Mouse (Mus musculus): ENCODE data around the gene Hnf1a.
A peak's percentile ranks its signal among the peaks of the same experiment; 100 is the strongest.

The Hnf1a gene

DNA sequence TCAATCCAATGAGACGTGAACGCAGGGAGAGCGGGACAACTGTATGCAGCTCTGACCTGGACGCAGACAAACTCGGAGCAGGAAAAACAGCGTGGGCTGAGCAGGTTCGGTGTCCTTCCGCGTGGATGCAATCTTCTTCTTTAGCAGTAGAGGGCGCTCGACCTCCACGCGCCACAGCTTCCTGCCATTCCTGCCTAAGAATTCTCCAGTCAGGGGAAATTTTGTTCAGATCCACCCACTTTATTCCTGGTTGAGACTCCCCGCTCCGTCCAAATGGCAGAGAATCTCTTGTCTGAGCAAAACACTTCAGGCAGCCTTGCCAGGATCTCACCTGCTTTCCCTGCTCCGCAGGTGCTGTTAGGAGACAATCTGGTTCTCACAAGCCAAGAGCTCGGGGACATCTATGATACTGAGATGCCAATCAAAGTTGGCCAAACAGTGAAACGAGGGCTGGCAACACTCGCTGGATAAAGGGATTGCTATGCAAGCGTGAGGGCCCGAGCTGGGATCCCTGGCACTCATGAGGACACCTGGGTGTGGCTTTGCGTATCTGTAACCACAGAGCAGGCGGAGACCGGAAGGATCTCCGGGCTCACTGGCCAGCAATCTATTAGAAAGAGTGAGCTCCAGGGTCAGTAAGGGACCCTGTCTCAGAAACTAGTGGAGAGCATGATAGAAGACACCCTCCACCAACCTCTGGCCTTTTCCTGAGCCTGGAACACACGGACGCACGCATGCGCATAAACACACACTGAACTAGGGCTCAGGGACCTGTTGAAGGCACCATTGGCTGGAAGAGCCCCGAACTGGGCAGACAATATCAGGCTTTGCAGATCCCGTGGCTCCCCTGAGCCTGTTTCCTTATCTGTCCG, 8.6 kb upstream of the Hnf1a start:
- DNase-seq = peak; percentile 68

DNA sequence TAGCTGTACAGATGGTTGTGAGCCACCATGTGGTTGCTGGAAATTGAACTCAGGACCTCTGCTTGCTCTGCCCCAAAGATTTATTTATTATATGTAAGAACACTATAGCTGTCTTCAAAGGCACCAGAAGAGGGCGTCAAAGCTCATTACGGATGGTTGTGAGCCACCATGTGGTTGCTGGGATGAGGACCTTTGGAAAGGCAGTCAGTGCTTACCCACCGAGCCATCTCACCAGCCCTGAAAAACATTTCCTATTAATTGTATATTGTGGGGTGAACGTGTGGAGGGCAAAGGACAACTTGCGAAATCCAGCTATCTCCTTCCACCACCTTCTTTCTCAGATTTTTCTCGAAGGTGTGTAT, 8.0 kb upstream of the Hnf1a start:
- no peak for DNase-seq

DNA sequence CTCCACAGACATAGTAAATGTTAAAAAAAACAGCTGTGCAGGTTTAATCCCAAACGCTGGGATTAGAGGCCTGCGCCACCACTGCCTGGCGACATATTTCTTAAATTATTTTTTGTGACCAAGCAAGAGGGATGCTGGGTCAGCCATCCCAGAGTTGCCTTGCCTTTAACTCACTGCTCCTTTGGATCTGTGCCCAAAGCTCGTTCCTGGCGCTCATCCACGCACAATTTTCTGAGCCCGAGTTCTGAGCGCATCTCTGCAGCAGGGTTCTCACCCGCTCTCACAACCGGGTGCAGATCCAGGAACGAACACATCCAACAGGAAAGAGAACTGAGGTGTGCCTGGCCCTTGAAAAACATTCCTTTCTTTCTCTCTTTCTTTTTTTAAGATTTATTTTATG, 7.6 kb upstream of the Hnf1a start:
- DNase-seq = no peak

DNA sequence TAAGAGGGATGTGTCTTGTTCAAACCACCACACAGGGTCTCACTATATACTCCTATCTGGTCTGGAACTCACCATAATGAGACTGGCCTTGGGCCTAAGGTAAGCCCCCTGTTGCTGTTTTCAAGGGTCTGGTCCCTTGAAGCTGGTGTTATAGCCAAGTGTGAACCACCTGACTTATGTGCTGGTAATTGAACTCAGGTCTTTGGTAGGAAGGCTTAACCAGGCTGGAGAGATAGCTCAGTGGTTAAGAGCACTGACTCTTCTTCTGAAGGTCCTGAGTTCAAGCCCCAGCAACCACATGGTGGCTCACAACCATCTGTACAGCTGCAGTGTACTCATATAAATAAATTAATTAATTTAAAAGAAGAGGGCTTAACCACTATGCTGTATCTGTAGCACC, 6.0 kb upstream of the Hnf1a start:
- DNase-seq = no peak

DNA sequence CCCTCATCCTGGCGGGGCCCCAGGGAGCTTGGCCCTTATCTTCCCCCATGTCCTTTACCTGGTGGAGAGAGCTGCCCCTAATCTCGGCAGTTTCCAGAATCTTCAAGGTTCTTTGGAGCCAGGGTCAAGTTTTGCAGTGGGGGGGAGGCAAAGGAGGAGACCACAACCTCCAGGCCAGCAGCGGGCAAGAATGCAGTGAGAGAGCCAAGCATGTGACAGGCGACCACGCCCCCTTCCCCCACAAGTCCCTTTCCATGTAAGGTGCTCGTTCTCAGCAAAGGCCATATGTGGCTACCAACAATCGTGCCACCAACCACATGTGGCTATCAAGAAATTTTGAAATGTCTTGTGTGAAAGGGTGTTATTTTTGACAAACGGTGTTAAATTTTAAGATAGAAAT, 2.2 kb upstream of the Hnf1a start:
- DNase-seq = no peak

DNA sequence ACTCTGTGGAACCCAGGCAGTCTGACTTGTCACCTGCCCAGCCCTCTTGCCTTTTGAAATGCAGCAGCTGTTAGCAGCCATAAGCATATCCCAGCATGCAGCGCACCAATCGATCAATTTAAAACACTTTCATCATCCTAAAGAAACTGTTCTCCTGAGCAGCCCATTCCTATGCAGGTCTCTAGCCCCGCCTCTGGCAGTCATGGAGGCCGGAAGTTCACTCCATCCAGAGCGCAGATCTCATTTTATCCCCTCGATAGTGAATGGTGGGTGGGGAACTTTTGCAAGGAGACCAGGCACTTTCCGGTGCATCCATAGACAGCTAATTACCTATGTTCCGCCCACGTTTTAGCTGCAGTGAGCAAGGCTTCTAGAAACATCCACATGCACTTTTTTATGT, 1.3 kb upstream of the Hnf1a start:
- DNase-seq = no peak

DNA sequence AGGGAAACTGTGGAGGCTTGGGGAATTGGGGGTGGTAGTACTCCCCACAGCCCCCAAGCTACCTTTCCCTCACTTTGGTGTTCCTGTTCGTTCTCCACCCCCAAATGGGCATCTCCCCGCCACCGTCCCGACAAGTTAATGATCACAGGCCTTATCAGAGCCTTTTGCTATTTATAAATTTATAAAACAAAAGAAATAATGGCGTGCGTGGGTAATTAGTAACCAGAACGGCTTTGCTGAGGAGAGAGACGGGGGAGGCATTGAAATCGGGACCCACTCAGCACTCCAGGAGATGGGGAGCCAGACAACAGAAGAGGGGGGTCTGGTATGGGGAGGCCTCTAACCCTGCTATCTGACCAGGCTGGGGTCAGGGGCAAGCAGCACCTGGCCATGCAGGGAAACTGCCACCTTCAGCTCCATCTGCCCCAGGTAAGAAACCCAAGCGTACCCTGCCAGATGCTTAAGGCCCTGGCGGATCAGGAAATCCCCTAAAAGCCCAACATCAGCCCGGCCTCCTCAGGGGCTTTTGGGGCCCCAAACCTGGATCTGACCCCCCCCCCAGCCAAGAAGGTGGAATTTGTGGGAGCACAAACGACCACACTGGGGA, 1.2 kb downstream of the Hnf1a start:
- no peak for DNase-seq

DNA sequence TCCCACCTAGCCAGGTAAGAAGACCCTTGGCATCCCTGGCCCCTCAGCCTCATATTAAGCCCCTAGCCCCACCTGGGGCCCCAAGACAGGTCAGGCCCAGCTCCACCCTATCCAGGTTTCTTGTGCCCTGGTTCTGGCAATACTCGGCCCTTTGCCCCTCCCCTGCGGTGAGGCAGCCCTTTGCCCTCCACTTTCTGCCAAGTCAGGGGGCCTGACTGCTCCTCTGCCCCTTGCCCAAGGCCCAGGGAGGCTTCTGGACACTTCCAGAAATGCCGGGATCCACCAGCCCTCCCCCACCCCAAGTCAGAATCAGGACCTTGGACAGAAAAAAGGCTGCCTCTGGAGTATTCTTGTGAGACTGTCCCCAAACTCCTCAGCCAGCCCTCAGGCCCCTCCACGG, 1.8 kb downstream of the Hnf1a start:
- no peak for DNase-seq

DNA sequence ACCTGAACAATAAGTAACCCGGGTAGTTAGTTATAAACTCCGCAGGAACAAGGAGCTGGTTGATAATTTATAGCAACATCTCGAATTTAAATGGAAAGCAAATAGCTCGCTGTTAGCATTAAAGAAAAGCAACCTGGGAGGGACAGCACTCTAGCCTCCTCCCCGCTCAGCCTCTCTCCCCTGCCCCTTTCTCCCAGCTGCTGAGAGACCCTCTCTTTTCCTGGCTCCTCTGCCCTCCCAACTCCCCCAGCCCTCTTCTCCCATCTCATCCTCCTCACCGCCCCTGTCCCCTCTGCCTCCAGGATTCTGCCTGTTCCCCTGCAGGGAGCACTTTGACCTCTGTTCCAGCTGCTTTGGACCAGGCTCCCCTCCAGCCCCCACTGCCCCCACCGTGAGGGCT, 2.2 kb downstream of the Hnf1a start:
- no peak for DNase-seq

DNA sequence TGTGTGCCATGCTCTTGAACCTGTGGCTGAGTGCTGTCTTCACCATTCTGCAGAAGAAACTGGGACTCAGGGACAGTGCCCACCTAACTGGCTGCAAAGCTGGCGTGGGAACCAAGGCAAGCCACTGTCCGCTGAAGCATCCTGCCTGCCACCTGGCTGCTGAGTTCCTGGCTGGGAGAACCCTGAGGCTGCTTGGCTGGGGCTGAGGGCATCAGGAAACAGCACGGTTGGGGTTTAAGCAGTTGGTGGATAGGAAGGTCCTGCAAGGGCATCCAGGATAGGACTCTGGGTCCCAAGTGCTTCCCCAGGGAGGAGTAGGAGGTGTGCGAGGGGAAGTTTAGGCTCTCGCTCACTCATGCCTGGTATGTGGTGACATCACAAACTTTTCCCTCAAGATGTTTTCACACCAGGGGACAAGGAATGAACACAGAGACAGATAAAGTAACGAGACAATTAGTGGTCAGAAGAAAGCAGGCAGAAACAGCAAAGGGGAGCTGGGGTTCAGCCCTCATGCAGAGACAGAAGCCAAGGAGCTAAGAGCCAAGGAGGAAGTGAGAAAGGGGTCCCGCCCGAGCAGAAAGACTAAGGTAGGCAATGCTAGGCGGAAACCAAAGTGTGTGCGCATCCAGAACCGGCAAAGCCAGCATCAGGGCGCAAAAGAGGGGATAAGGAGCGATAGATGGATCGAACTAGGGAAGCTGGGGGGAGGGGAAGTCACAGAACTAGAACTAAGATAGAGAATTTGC, 3.2 kb downstream of the Hnf1a start:
- DNase-seq = no peak

DNA sequence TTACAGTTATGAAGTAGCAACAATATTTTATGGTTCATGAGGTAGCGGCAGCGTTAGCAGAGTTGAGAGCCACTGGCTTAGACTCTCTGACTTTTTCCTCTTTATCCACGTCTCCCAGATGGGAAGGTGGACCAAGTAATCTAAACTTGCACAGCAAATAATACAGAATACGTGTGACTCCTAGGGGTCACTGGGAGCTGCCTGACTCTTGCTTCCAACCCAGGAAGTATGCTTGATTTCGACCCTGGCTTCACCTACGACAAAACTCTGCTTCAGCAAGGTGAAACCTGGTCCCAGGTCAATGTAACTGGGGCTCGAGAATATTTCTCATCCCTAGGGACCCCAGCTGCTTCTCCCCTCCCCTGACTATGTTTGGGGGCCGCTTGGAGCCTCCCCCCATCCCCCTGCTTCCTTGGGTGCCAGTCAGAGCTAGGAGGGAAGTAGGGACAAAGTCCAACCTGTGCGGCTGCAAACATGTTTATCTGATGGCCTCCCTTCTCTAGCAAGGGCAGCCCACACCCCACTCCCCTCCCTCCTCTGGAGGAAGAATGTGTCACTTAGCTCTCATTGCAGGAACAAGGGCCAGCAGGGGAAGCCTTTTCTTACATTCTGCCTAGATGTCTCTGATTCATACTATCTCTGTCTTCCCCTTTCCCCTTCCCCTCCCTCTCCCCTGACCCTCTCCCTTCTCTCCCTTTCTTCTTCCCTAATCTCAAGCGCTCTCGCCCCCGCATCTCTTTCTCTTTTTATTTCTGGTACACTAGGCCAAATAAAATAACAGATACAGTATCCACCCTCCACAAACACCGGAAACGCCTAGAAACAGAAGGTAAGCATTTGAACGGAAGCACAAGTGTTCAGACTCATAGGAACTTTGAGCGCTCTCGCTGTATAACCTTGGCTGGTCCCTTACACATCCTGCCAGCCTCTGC, 5.7 kb downstream of the Hnf1a start:
- DNase-seq = no peak

DNA sequence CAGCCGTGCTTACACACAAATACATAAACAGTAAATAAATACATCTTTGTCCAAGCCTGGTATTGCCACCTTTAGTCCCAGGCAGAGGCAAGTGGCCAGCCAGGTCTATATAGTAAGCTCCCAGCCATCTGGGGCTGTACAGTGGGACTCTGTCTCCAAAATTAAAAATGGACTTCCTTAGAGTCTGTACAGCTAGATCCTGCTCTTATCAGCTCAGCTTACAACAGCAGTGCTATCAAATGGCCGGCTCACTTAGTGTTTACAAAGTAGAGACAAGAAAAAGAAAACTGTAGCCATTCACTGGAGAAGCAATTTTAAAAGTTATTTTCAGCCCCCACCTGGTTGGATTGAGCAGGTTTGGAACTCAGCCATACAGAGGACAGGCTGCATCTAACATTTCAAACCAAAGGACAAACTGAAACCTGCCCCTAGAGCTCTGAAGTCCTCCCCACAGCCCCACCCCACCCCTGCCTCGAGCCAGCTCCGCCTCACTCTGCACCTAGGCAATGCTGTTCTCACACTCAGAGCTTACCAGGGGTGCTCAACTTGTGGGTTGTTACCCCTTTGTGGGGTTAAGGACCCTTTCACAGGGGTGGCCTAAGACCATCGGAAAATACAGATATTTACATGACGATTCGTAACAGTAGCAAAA, 6.5 kb downstream of the Hnf1a start:
- DNase-seq = no peak

DNA sequence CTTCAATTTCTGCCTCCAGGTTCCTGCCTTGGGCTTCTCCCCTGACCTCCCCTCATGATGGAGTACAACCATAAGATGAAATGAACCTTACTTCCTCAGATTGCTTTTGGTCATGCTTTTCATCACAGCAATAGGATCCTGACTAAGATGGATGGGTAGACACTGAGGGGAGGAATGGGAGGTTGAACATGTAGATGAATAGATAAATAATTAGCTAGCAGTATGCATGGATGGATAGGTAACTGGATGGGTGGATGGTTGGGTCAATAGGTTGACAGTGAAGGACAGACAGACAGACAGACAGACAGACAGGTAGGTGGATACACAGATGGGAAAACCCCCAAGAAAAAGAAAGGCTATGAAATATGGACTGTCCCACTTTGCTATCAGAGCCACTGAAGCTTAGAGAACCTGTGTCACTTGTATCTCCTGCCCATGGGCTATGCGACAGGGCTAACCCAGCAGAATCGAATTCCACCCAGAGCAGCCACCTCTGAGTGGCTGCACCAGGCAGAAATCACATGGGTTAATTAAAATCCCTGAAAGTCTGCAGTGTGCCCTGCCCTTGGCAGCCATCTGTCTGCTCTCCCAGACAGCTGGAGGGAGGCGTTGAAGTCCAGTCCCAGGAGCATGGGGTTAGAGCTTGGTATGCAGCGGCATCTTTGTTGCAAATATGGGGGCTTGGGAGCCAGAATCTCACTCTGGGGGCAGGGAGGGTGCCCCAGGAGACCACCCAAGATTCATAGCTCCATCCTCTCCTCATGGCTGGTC, 9.1 kb downstream of the Hnf1a start:
- DNase-seq = no peak

DNA sequence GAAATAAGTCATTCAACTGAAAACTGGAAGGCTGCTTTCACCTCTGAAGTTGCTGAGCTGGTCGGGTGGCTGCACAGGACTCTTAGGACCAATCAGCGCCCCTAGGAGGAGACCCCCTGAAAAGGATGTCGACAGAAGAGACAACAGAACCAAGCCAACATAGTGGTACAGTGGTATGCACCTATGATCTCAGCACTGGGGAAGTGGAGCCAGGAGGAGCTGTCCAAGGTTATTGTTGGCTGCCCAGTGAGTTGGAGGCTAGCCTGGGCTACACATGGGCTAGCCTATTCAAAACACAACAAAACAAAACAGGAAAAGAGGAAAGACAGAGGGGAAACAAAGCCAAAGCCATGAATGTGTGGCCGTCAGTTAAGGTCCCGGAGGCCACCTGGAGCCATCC, 12.8 kb downstream of the Hnf1a start:
- no peak for DNase-seq

DNA sequence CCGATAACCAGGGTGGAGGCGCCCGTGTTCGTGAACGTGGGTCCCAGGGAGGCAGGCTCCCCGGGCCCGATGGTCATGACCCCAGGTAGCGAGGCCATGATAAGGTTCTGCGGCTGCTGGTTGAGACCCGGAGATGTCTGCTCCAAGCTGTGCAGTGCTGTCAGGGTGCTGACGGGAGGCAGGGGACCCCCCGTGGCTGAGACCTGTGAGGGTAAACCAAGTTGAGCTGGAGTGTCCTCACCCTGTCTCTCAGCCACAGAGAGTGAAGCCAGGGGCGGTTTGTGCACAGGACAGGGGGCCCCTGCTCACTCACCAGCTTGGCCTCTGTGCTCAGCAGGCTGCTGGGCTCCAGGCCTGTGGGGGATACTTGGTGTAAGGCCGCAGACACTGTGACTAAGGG, 17.6 kb downstream of the Hnf1a start:
- DNase-seq = no peak

DNA sequence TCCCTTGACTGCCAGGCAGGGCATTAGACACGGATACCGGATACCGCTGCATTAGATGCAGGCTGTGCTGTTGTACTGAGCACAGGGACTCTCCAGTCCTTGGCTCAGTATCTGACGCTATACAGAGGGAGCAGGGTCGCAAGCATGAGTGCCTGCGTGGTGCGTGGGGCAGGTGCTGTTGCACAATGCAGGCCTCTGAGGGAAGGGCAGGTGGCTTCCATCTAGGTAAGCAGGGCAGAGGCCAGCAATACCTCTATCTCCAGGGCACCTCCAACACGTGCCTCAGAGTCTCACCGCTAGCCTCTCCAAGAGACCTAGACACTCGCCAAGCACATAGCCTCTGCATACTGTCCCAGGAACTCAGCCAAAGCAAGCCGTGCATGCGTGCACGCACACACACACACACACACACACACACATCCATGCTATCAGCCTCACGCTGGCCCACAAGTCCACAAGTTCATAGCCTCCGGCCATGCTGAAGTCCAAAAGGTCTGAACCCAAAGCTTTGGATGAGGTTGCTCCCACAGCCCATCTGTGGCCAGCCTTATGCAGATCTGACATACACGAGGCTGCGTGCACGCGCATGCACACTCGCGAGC, 19.5 kb downstream of the Hnf1a start:
- DNase-seq = no peak

DNA sequence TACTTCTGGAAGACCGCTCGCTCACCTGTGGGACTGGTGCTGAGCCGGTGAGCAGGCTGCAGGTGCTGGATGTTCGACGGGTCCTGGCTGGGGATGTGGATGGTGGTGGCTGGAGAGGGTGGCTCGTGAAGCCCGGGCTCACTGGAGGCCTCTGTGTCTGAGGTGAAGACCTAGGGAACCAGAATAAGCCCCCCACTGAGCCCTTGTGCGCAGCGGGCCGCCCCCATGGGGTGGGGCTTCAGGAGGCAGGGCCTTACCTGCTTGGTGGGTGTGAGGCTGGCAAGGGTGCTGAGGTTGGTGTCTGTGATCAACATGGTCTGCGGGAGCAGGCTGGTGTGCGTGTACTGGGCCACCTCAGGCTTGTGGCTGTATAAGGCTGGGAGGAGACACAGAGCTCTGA, 20.2 kb downstream of the Hnf1a start:
- no peak for DNase-seq

DNA sequence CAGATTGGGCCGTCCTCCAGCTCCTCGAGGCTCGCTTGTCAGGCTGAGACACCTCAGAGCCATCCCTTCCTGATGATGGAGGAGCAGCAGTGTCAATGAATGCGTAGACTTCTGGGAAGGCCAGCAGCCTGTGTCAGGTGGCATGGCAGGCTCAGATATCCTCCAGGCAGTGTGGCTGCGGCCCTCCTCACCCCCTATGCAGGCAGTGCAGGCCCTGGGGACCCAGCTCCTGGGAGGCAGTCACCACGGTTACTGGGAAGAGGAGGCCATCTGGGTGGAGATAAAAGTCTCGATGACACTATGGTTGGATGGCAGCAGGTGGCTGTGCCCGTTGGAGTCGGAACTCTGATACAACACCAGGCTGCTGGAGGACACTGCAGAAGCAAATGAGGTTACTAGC, 21.1 kb downstream of the Hnf1a start:
- no peak for DNase-seq

DNA sequence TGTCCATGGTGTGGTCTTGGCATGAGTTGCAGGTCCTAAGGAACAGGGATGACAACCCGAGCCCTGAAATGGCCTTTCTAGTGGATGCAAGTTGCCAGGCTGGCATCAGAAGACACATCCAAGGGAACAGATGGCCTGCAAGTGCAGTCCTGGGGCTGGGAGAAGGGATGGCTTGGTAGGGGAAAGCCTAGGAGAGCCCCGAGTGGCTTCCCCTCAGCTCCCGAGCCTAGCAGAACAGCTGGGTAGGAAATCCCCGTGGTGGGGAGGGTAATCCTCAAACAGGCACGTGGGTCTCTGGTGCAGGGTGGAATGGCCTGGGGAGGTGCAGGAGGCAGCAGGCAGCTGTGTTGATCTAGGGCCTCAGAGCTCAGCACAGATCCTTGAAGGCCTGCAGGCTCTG, 21.6 kb downstream of the Hnf1a start:
- no peak for DNase-seq

DNA sequence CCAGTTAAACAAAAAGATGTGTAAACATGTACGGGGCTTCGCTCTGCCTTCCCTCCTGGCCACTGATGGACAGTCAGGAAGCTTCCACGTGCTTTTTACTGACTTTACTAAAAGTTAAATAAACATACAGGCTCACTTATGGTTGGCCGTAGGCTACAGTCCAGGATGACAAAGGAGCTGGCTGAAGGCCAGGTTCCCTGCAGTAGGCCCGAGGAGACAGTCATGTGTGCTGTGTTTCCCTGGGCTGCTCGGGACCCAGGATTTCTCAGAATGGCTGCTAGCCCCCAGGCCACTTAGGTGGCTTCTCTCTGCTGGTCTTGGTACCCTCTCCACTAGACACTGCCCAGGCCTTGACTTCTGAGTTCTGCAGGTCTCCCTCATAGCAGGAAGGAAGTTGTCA, 22.0 kb downstream of the Hnf1a start:
- no peak for DNase-seq

DNA sequence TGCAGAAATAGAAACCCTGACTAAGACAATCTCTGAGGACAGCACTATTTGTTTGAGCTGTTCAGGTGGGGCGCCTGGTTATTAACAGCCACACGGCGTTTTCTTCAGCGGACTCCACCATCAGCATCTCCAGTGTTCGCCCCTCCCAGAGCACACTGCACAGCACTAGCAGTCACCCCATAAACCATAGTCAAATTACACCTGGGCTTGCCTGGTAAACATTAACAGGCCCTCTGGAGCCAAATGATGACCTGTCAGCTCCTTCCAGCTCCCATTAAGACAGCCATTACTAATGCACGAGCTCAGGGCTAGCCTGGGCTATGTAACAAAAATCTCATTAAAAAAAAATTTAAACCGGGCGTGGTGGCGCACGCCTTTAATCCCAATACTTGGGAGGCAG, 25.8 kb downstream of the Hnf1a start:
- DNase-seq = no peak

Data from thymus, postnatal 14 days (tissue).